Mouse (Mus musculus): ENCODE measurements around the gene Atp5mpl. TPM values are rescaled to one million over a fixed set of nuclear protein-coding genes. Genes with fewer than 3 reads are reported as not detected.
A peak's percentile ranks its signal among the peaks of the same experiment; 100 is the strongest.

The Atp5mpl gene
- polyA plus RNA-seq, 1 experiment from 2014 or later = 577 TPM

- DNase-seq (ENCODE audit: low spot score) = no peak
- ATAC-seq (replicated peaks; ENCODE audit: insufficient number of reproducible peaks, low FRiP score, low TSS enrichment, low read depth) = no peak
- Histone ChIP-seq H3K27me3 (ENCODE audit: control insufficient read depth, insufficient read depth, low read length) (no peaks in the 10 kb centered on the region), H3K27ac (replicated peaks; ENCODE audit: low read depth, low read length) (no peak overlapping the region), H3K9ac (replicated peaks; ENCODE audit: low read length) (no peak overlapping the region), H3K36me3 (replicated peaks; ENCODE audit: control insufficient read depth, insufficient read depth, low read depth, low read length) (no peaks in the 10 kb centered on the region), H3K4me3 (ENCODE audit: low read depth, low read length) (no peak overlapping the region), H3K4me2 (ENCODE audit: low read depth, low read length) (no peak overlapping the region), H3K9me3 (replicated peaks; ENCODE audit: control insufficient read depth, low read length) (no peaks in the 10 kb centered on the region), H3K4me1 (ENCODE audit: control insufficient read depth, insufficient read depth, low read length) (peaks cover 9% of the 10 kb centered on the region)
- 66% methylated on average over 11 of the region's 11 CpGs for WGBS
Measured at GRCm38 (mm10) chr12:111933032-111933704, 33.6 kb downstream of the Atp5mpl start.

- Histone ChIP-seq H3K27ac (replicated peaks; ENCODE audit: low read depth, low read length) (no peak overlapping the region), H3K36me3 (replicated peaks; ENCODE audit: control insufficient read depth, insufficient read depth, low read depth, low read length) (no peaks in the 10 kb centered on the region), H3K4me1 (ENCODE audit: control insufficient read depth, insufficient read depth, low read length) (peaks cover 4% of the 10 kb centered on the region; the same call in 1 of the 2 replicates), H3K4me2 (ENCODE audit: low read depth, low read length) (no peak overlapping the region), H3K27me3 (ENCODE audit: control insufficient read depth, insufficient read depth, low read length) (no peaks in the 10 kb centered on the region), H3K9me3 (replicated peaks; ENCODE audit: control insufficient read depth, low read length) (no peaks in the 10 kb centered on the region), H3K4me3 (ENCODE audit: low read depth, low read length) (no peak overlapping the region), H3K9ac (replicated peaks; ENCODE audit: low read length) (no peak overlapping the region)
- DNase-seq (ENCODE audit: low spot score) (no peak), ATAC-seq (replicated peaks; ENCODE audit: insufficient number of reproducible peaks, low FRiP score, low TSS enrichment, low read depth) (no peak)
- WGBS = 60% methylated on average over 3 of the region's 3 CpGs
Measured at GRCm38 (mm10) chr12:111932513-111932912, 34.3 kb downstream of the Atp5mpl start.

- H3K36me3 ChIP-seq (replicated peaks; ENCODE audit: control insufficient read depth, insufficient read depth, low read depth, low read length) = no peaks in the 10 kb centered on the region
- H3K27me3 ChIP-seq (ENCODE audit: control insufficient read depth, insufficient read depth, low read length) = no peaks in the 10 kb centered on the region
- H3K9me3 ChIP-seq (replicated peaks; ENCODE audit: control insufficient read depth, low read length) = no peaks in the 10 kb centered on the region
- no peaks in the 10 kb centered on the region for H3K4me1 ChIP-seq (ENCODE audit: control insufficient read depth, insufficient read depth, low read length)
- DNase-seq (ENCODE audit: low spot score) (no peak), ATAC-seq (replicated peaks; ENCODE audit: insufficient number of reproducible peaks, low FRiP score, low TSS enrichment, low read depth) (no peak)
- H3K4me3 ChIP-seq (ENCODE audit: low read depth, low read length) = no peak overlapping the region
- H3K27ac ChIP-seq (replicated peaks; ENCODE audit: low read depth, low read length) = no peak overlapping the region
- no peak overlapping the region for H3K9ac ChIP-seq (replicated peaks; ENCODE audit: low read length)
- WGBS = 90% methylated on average over 9 of the region's 9 CpGs
- H3K4me2 ChIP-seq (ENCODE audit: low read depth, low read length) = no peak overlapping the region
Measured at GRCm38 (mm10) chr12:111931411-111932025, 35.3 kb downstream of the Atp5mpl start.

- H3K27me3 ChIP-seq (ENCODE audit: control insufficient read depth, insufficient read depth, low read length) = no peaks in the 10 kb centered on the region
- no peak overlapping the region for H3K4me2 ChIP-seq (ENCODE audit: low read depth, low read length)
- WGBS = 81% methylated on average over 18 of the region's 18 CpGs
- H3K36me3 ChIP-seq (replicated peaks; ENCODE audit: control insufficient read depth, insufficient read depth, low read depth, low read length) = no peaks in the 10 kb centered on the region
- no peaks in the 10 kb centered on the region for H3K4me1 ChIP-seq (ENCODE audit: control insufficient read depth, insufficient read depth, low read length)
- ATAC-seq (replicated peaks; ENCODE audit: insufficient number of reproducible peaks, low FRiP score, low TSS enrichment, low read depth) = 0 out of 2 replicates have a peak, but pooled peaks have one; percentile 32
- H3K27ac ChIP-seq (replicated peaks; ENCODE audit: low read depth, low read length) = no peak overlapping the region
- DNase-seq (ENCODE audit: low spot score) = no peak
- no peak overlapping the region for H3K9ac ChIP-seq (replicated peaks; ENCODE audit: low read length)
- H3K9me3 ChIP-seq (replicated peaks; ENCODE audit: control insufficient read depth, low read length) = no peaks in the 10 kb centered on the region
- H3K4me3 ChIP-seq (ENCODE audit: low read depth, low read length) = no peak overlapping the region
Measured at GRCm38 (mm10) chr12:111928411-111928966, 38.3 kb downstream of the Atp5mpl start.

GRCm38 (mm10) chr12:111927338-111927737 lies 39.4 kb downstream of the Atp5mpl start:
- Histone ChIP-seq H3K9me3 (replicated peaks; ENCODE audit: control insufficient read depth, low read length) (no peaks in the 10 kb centered on the region), H3K36me3 (replicated peaks; ENCODE audit: control insufficient read depth, insufficient read depth, low read depth, low read length) (no peaks in the 10 kb centered on the region), H3K4me2 (ENCODE audit: low read depth, low read length) (no peak overlapping the region), H3K4me1 (ENCODE audit: control insufficient read depth, insufficient read depth, low read length) (no peaks in the 10 kb centered on the region), H3K27ac (replicated peaks; ENCODE audit: low read depth, low read length) (no peak overlapping the region), H3K27me3 (ENCODE audit: control insufficient read depth, insufficient read depth, low read length) (no peaks in the 10 kb centered on the region), H3K4me3 (ENCODE audit: low read depth, low read length) (no peak overlapping the region), H3K9ac (replicated peaks; ENCODE audit: low read length) (no peak overlapping the region)
- ATAC-seq (replicated peaks; ENCODE audit: insufficient number of reproducible peaks, low FRiP score, low TSS enrichment, low read depth) (no peak), DNase-seq (ENCODE audit: low spot score) (no peak)
- WGBS = 92% methylated on average over 1 of the region's 1 CpGs

GRCm38 (mm10) chr12:111923117-111923516 lies 43.7 kb downstream of the Atp5mpl start:
- no peak overlapping the region for H3K9ac ChIP-seq (replicated peaks; ENCODE audit: low read length)
- no peak for ATAC-seq (replicated peaks; ENCODE audit: insufficient number of reproducible peaks, low FRiP score, low TSS enrichment, low read depth)
- H3K36me3 ChIP-seq (replicated peaks; ENCODE audit: control insufficient read depth, insufficient read depth, low read depth, low read length) = no peaks in the 10 kb centered on the region
- DNase-seq (ENCODE audit: low spot score) = no peak
- H3K27me3 ChIP-seq (ENCODE audit: control insufficient read depth, insufficient read depth, low read length) = no peaks in the 10 kb centered on the region
- WGBS = 89% methylated on average over 6 of the region's 6 CpGs
- H3K27ac ChIP-seq (replicated peaks; ENCODE audit: low read depth, low read length) = no peak overlapping the region
- no peaks in the 10 kb centered on the region for H3K4me1 ChIP-seq (ENCODE audit: control insufficient read depth, insufficient read depth, low read length)
- H3K4me3 ChIP-seq (ENCODE audit: low read depth, low read length) = no peak overlapping the region
- no peaks in the 10 kb centered on the region for H3K9me3 ChIP-seq (replicated peaks; ENCODE audit: control insufficient read depth, low read length)
- no peak overlapping the region for H3K4me2 ChIP-seq (ENCODE audit: low read depth, low read length)

- no peak overlapping the region for H3K4me2 ChIP-seq (ENCODE audit: low read depth, low read length)
- H3K4me3 ChIP-seq (ENCODE audit: low read depth, low read length) = no peak overlapping the region
- H3K36me3 ChIP-seq (replicated peaks; ENCODE audit: control insufficient read depth, insufficient read depth, low read depth, low read length) = no peaks in the 10 kb centered on the region
- H3K27ac ChIP-seq (replicated peaks; ENCODE audit: low read depth, low read length) = no peak overlapping the region
- H3K27me3 ChIP-seq (ENCODE audit: control insufficient read depth, insufficient read depth, low read length) = no peaks in the 10 kb centered on the region
- H3K4me1 ChIP-seq (ENCODE audit: control insufficient read depth, insufficient read depth, low read length) = no peaks in the 10 kb centered on the region; the same call in 1 of the 2 replicates
- no peak overlapping the region for H3K9ac ChIP-seq (replicated peaks; ENCODE audit: low read length)
- 61% methylated on average over 9 of the region's 9 CpGs for WGBS
- H3K9me3 ChIP-seq (replicated peaks; ENCODE audit: control insufficient read depth, low read length) = no peaks in the 10 kb centered on the region
- no peak for ATAC-seq (replicated peaks; ENCODE audit: insufficient number of reproducible peaks, low FRiP score, low TSS enrichment, low read depth)
- DNase-seq (ENCODE audit: low spot score) = no peak
Measured at GRCm38 (mm10) chr12:111920046-111920445, 46.7 kb downstream of the Atp5mpl start.

Measured in embryonic facial prominence, embryonic 11.5 days (tissue).